Mouse (Mus musculus) retina, postnatal 1 day (tissue): ENCODE data around the gene Hnrnpm.
"Not testable (repeated sequence)": the region's sequence is repeated elsewhere in the genome, so short reads cannot be mapped to it uniquely, and the experiment has no call there.

Experiments
- DNase-seq: peaks from one replicate; pipeline ENCODE4 v3.0.0-alpha.2; 2012

Gene Hnrnpm

DNA sequence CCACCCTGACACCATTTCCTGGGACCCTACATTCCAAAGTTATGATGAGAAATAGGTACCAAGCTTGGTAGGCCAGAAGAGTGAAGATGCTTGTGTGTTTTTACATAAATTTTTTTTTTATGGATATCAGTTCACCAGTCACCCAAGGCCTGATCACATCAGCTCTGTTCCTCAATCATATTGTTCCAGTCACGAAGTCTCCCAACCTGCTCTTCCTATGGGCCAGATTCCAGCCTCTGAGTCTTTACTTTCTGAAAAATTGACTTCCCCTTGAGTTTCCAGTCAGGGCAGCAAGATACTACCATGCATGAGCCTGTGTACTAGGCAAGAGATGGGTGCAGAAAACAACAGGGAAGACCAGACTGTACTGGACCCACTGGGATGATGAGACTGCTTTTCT, at the start of gene Hnrnpm:
Gene Hnrnpm (minus strand): TSS at position 101 of the 400 bp plus-strand sequence.
- DNase-seq = no peak

- DNase-seq = not testable (repeated sequence)
Measured at GRCm38 (mm10) chr17:33733526-33733925, 46.9 kb upstream of the Hnrnpm start.

DNA sequence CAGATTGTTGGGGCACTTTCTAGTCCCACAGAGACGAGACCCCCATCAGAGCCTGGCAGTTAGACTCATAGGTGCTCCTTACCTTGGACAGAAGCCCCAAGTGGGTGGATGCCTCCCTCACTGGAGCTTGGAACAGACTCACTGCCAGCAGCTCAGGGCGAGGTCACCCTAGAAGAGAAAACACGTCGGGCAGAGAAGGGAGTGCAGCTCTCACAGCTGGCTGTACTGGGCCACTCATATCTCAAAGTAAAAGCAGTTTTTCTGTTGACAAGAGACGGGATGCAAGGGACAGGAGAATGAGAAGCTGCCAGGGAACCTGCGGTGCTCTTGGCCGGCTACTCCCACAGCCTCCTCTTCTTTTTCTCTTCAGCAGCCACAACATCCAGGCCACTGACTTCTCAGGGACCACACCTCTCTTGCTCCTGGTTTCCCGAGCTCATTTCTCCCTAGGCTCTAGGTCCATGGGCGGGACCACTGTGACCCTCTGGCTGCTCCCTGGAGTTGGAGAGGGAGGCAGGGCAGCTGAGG, 46.0 kb upstream of the Hnrnpm start:
- not testable (repeated sequence) for DNase-seq

DNA sequence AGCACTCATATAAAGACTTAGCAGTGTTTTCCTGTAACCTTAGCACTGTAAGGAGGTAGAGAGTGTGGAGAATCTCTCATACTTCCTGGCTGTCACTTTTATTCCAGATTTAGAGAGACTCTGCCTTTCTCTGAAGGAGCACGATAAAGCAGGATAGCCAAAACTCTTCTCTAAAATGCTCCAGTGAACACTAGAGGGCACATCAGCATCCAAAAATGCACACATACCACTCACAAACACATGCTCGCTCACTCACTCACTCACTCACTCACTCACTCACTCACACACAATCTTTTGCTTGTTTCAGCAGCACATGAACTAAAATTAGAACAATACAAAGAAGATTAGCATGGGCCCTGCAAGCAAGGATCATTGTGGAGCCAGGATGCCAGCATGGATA, 42.6 kb upstream of the Hnrnpm start:
- DNase-seq = peak; percentile 8

DNA sequence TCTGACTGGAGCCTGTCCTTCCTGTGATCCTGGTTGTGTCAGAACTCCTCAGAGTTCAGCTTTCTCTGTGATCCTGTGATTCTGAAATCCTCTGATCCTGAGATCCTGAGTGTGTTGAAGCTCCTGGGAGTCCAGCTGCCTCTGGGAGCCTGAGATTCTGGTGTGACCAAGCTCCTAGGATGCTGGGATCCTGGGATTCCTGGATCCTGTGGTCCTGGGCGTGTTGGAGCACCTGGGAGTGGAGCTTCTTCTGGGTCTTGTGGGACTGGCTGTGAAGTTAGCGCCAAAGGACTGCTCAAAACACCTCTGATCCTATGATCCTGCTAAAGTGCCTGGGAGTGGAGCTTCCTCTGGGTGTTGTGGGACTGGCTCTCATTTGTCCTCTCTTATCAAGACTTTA, 41.7 kb upstream of the Hnrnpm start:
- DNase-seq = no peak

GRCm38 (mm10) chr17:33719736-33720378, 33.2 kb upstream of the Hnrnpm start:
- no peak for DNase-seq

- no peak for DNase-seq
Measured at GRCm38 (mm10) chr17:33718944-33719725, 32.5 kb upstream of the Hnrnpm start.

DNA sequence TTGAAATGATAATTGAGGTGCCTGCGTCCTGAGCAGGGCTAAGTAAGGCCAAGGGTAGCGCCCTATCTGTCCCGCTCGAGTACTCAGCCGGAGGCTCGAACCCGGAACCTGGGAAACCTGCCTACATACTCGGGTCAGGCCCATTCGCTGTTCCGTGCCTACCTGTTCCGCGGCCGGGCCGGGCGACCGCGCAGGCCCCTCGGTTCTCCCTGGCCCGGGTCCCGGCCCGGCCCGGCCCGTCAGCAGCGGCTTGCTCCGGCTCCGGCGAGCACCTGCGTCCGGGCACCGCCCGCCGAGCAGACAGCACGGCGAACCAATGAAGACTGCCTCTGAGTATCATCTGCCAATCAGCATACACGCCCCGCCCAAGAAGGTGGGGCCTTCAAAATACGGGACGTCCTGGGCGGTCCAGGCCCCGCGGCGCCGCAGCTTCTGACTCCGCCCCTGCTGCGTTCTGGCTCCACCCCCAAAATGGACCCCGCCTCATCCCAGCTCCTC, 31.8 kb upstream of the Hnrnpm start, which contains the start of gene March2:
Gene March2 (minus strand): TSS at position 287 of the 498 bp plus-strand sequence.
- peak; percentile 98 for DNase-seq

- DNase-seq = no peak
Measured at GRCm38 (mm10) chr17:33717982-33718381, 31.3 kb upstream of the Hnrnpm start.

DNA sequence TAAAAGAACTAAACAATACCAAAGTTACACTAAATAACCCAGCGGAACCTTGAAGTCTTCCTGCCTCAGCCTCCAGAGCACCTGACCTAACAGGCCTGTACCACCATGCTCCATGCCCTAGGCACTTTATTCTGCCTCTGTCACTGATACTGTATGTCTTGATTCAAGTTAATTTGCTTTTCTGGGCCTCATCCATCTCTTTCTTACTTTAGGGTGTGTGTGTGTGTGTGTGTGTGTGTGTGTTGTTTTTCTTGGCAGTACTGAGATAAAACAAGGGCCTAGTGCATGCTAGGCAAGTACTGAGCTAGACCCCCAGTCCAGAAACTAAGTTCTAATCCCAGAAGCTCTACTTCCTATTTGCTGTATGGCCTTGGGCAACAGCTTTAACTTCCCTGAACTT, 30.6 kb upstream of the Hnrnpm start:
- DNase-seq = no peak

- no peak for DNase-seq
Measured at GRCm38 (mm10) chr17:33714779-33715178, 28.1 kb upstream of the Hnrnpm start.

DNA sequence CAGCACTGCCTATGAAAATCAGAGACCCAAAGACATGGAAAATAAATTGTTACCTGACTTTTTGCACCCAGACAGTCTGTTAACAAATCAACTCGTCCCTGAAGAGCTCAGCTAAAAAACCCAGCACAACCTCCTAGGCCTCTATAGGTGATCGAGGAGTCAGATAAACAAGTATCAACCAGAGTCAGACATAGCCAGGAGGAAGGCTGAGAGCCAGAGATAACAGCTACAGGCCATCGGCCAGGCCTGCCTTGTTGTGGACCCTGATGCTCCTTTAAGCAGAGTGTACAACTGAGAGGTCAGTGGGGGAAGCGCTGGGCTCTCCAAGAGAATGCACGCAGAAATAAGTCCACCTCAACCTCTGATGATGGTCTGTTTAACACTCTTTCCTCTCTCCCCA, 26.6 kb upstream of the Hnrnpm start:
- DNase-seq = no peak

GRCm38 (mm10) chr17:33709834-33710233, 23.2 kb upstream of the Hnrnpm start:
- no peak for DNase-seq

GRCm38 (mm10) chr17:33703091-33703490, 16.4 kb upstream of the Hnrnpm start:
- DNase-seq = no peak

DNA sequence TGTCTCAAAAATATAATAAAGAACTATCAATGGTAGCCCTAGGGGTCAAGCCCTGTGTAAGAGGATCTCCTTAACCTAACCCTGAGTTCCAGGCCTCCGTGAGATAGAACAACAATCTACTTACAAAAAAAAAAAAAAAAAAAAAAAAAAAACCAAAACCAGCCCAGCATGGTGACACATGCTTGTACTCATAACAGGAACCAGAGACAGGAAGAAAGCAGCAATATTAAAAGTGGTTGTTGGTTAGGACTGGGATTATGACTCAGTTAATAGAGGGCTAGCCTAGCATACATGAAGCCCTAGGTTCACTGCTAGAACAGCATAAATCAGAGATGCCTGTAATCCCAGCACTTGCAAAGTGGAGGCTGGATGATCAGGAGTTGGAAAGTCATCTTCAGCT, 15.5 kb upstream of the Hnrnpm start:
- DNase-seq = no peak

DNA sequence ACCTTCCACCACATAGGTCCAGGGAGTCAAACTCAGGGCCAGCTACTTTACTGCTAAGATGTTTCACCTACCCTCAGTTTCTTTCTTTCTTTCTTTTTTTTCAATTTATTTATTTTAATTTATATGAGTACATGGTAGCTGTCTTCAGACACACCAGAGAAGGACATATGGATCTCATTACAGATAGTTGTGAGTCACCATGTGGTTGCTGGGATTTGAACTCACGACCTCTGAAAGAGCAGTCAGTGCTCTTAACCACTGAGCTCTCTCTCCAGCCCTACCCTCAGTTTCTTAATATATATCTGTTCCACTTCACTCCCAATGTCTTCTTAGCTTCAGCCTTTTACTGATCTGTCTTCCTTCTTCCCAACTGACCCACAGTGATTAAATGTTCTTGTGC, 8.8 kb upstream of the Hnrnpm start:
- no peak for DNase-seq

DNA sequence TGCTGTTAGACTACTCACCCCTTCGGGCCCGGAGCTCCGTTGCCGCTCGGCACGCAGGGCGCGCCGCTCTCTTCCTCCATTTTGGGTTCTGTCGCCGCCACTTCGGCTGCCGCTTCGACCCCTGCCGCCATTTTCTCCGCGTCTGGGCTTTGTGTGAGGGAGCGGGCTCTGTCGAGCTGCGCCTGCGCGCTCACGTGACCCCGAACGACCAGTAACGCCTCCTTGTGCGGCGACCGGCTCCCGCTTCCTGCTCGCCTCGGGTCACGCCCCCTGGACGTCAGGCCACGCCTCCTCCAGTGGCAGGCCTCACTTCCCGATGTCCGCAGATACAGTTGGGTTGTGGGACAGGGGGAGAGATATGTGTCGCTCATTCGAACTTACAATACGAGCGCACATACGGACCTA, 1.4 kb downstream of the Hnrnpm start:
- peak; percentile 98 for DNase-seq

GRCm38 (mm10) chr17:33684671-33685231, 1.9 kb downstream of the Hnrnpm start:
- peak; percentile 71 for DNase-seq

GRCm38 (mm10) chr17:33681767-33682166, 4.9 kb downstream of the Hnrnpm start:
- DNase-seq = no peak

GRCm38 (mm10) chr17:33678771-33679170, 7.9 kb downstream of the Hnrnpm start:
- DNase-seq = no peak

GRCm38 (mm10) chr17:33676086-33676485, 10.6 kb downstream of the Hnrnpm start:
- DNase-seq = no peak

GRCm38 (mm10) chr17:33675452-33675851, 11.2 kb downstream of the Hnrnpm start:
- DNase-seq = no peak

GRCm38 (mm10) chr17:33673837-33674236, 12.8 kb downstream of the Hnrnpm start:
- DNase-seq = no peak

- no peak for DNase-seq
Measured at GRCm38 (mm10) chr17:33669681-33670080, 17.0 kb downstream of the Hnrnpm start.
